Mouse (Mus musculus) adrenal gland, adult 8-10 months (tissue): ENCODE data around the gene Ubr1. TPM values are rescaled to one million over a fixed set of nuclear protein-coding genes. Genes with fewer than 3 reads are reported as not detected.

Experiments
- DNase-seq: peaks from one replicate; pipeline ENCODE4 v3.0.0; 2022
- microRNA-seq, 2 experiments: library from miRNA; unstranded; fragments of <30 nt; microRNA quantifications; one replicate each; pipeline ENCODE4 v1.2.0; 2022
- total RNA-seq, 4 experiments: library from RNA; stranded (reverse); gene quantifications; 2 replicates each; pipeline ENCODE4 v1.2.4; 2022

The Ubr1 gene
- total RNA-seq, 4 experiments from 2014 or later = 32.3 to 48.7 (median 42.6) TPM

GRCm38 (mm10) chr2:120852626-120853025 is 117.9 kb downstream of the Ubr1 start:
- DNase-seq = no peak

- DNase-seq = peak; percentile 97
Measured at GRCm38 (mm10) chr2:120850424-120851082, 120.0 kb downstream of the Ubr1 start, which contains the start of gene Ttbk2. Gene Ttbk2 (minus strand): TSS chr2:120850604.

- peak; percentile 32 for DNase-seq
Measured at GRCm38 (mm10) chr2:120849449-120850423, 120.8 kb downstream of the Ubr1 start, which contains the start of gene Cdan1. Gene Cdan1 (minus strand): TSS chr2:120850128.

DNA sequence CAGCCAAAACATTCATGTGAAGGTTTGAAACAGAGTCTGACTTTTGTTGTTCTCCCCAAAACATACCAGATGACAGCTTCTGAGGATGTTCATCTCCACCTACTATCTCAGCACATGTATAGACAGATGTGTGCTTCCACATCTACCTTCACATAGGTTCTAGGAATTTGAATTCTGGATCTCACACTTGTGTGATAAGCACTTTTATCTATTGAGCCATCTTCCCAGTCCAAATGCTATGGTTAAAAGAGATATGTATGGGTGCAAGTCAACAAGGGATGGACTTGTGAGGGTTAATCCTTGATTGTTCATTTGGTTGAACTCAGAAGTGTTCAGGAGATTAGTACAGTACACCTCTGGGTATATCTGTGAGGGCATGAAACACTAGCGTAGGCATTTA is 125.2 kb downstream of the Ubr1 start:
- DNase-seq = no peak

DNA sequence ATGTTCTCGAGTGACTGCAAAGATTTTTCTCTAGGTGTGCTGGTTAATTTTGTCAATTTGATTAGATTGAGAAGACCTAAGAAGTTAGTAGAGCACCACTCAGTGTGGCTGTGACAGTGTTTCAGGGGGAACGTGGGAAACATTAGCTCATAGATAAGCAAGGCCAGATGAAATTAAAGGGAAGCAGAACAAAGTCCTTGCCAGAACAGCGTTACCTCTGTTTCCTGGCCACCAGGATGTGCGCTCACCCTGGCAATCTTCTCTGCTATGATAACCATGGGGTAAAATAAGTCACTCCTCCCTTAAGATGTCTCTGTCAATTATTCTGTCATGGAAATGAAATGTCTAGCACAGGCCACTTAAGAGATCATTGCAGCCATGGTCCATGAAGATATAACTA is 126.5 kb downstream of the Ubr1 start:
- no peak for DNase-seq

- no peak for DNase-seq
Measured at GRCm38 (mm10) chr2:120841211-120841610, 129.3 kb downstream of the Ubr1 start.

GRCm38 (mm10) chr2:120835167-120835566 is 135.3 kb downstream of the Ubr1 start:
- no peak for DNase-seq

DNA sequence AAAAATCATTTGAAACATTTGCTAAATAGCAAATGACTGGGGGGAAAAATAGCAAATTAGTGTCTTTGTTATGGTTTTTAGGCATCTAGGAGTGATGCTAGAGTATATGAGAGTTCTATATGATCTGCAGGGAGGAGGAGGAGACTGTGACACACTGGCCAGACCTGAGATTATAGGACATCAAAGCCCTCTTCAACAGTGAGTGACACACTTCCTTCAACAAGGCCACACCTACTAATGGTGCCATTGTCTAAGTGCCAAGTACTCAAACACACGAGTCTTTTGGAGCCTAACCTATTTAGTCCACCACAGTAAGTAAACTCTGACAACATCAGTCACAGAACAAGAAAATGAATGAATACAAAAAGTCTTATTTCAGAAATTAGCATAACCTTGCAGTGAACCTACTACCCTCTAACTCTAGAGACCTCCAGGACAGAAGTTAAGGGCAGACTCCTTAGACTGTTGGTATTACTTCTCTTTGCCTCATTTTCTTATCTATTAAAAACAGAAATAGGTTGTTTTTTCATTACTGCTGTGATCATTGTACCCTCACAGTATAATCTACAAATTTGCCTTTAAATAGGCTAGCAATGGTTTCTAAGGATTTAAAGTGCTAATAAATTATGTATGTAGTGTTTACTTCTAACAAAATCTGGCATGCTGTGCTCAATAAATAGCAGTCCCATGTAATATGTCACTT is 143.4 kb downstream of the Ubr1 start:
- no peak for DNase-seq

Small RNA genes lying within 50 kb of the gene (microRNA-seq; reads per million reads assigned to microRNA genes)
- 0 reads per million in 2 experiments for gene Gm44325

Other genes with a start within 250 kb of the Ubr1 start
- 10 to 100 TPM; 16.9 to 36.8 (median 26.0) TPM for gene Cdan1, start 120.6 kb downstream of the Ubr1 start, total RNA-seq
- 10 to 100 TPM; 12.5 to 21.0 (median 16.8) TPM for gene Ttbk2, start 120.1 kb downstream of the Ubr1 start, total RNA-seq
- 10 to 100 TPM in 3 of 4 experiments, 1 to 10 TPM in 1; 9.7 to 25.4 (median 21.2) TPM for gene Tmem62, start 6.3 kb upstream of the Ubr1 start, total RNA-seq
- 10 to 100 TPM; 51.5 to 62.7 (median 55.9) TPM for gene Ccndbp1, start 37.7 kb upstream of the Ubr1 start, total RNA-seq
- under 1 TPM in 1 of 4 experiments, not detected in 3; 0.58 TPM for gene Epb42, start 66.4 kb upstream of the Ubr1 start, total RNA-seq
- under 1 TPM in 2 of 4 experiments, not detected in 2; 0.12 TPM for gene Tgm5, start 115.1 kb upstream of the Ubr1 start, total RNA-seq
- gene Tgm7, start 139.1 kb upstream of the Ubr1 start, total RNA-seq = under 1 TPM in 1 of 4 experiments, not detected in 3; 0.31 TPM
- gene Adal, start 169.7 kb upstream of the Ubr1 start, total RNA-seq = 10 to 100 TPM; 20.0 to 26.3 (median 25.4) TPM
- gene Lcmt2, start 169.9 kb upstream of the Ubr1 start, total RNA-seq = 10 to 100 TPM in 3 of 4 experiments, 1 to 10 TPM in 1; 9.3 to 11.4 (median 11.2) TPM
- gene Tubgcp4, start 199.9 kb upstream of the Ubr1 start, total RNA-seq = 10 to 100 TPM; 43.8 to 53.2 (median 44.6) TPM
- gene Zscan29, start 200.4 kb upstream of the Ubr1 start, total RNA-seq = 10 to 100 TPM; 16.8 to 19.6 (median 18.6) TPM